Mouse (Mus musculus) heart, embryonic 15.5 days (tissue): ENCODE measurements around the gene Cchcr1. TPM values are rescaled to one million over a fixed set of nuclear protein-coding genes. Genes with fewer than 3 reads are reported as not detected.
"Not testable (repeated sequence)": the region's sequence is repeated elsewhere in the genome, so short reads cannot be mapped to it uniquely, and the experiment has no call there.

Experiments
- ATAC-seq: fragments of 200-750 bp; cut with Nextera tagmentation; replicated peaks from 2 replicates; pipeline ENCODE4 v1.8.0; 2017; ENCODE audit warnings: low read depth, moderate TSS enrichment; ENCODE audit not compliant: insufficient number of reproducible peaks, insufficient read depth, low FRiP score
- H3K27ac ChIP-seq: fragments of 300-500 bp; sonication (generic); 2 replicates; pipeline ENCODE4 v1.5.1; 2015; ENCODE audit warnings: mild to moderate bottlenecking, inconsistent platforms
- H3K27me3 ChIP-seq: fragments of 300-500 bp; sonication (generic); 2 replicates; pipeline ENCODE4 v1.6.1; 2015; ENCODE audit warnings: inconsistent platforms
- H3K36me3 ChIP-seq: fragments of 300-500 bp; sonication (generic); 2 replicates; pipeline ENCODE4 v1.6.1; 2015; ENCODE audit warnings: mild to moderate bottlenecking, inconsistent platforms
- H3K4me1 ChIP-seq: fragments of 300-500 bp; sonication (generic); replicated peaks from 2 replicates; pipeline ENCODE4 v1.6.1; 2015; ENCODE audit warnings: inconsistent platforms
- H3K4me2 ChIP-seq: fragments of 300-500 bp; sonication (generic); 2 replicates; pipeline ENCODE4 v1.6.1; 2015; ENCODE audit warnings: inconsistent platforms, mild to moderate bottlenecking, moderate library complexity
- H3K4me3 ChIP-seq: fragments of 300-500 bp; sonication (generic); 2 replicates; pipeline ENCODE4 v1.5.1; 2015; ENCODE audit warnings: mild to moderate bottlenecking, inconsistent platforms
- H3K9ac ChIP-seq: fragments of 300-500 bp; sonication (generic); 2 replicates; pipeline ENCODE4 v1.6.1; 2015; ENCODE audit warnings: mild to moderate bottlenecking, inconsistent platforms
- H3K9me3 ChIP-seq: fragments of 300-500 bp; sonication (generic); replicated peaks from 2 replicates; pipeline ENCODE4 v1.6.1; 2016; ENCODE audit warnings: inconsistent platforms
- WGBS: fragments of 180-500 bp; shearing (Covaris S2); methylation state at CpG from one replicate; pipeline ENCODE4 v1.1.7; 2015; ENCODE audit warnings: mixed read lengths; 5-methylcytosine and 5-hydroxymethylcytosine counted together
- polyA plus RNA-seq: library from polyadenylated mRNA; unstranded; fragments of >200 nt; fragmentation: Nextera tagmentation; extraction: Ambion mirVana; gene quantifications from 2 replicates; pipeline ENCODE4 v1.2.1, GENCODE M21; 2015

The Cchcr1 gene
- polyA plus RNA-seq, 1 experiment from 2014 or later = 12.8 TPM

- Histone ChIP-seq H3K36me3 (no peaks in the 10 kb centered on the region), H3K9ac (no peak overlapping the region), H3K4me3 (no peak overlapping the region), H3K9me3 (no peaks in the 10 kb centered on the region), H3K4me2 (no peak overlapping the region), H3K27ac (no peak overlapping the region), H3K27me3 (peaks cover 49% of the 10 kb centered on the region), H3K4me1 (no peaks in the 10 kb centered on the region)
- no peak for ATAC-seq
- WGBS = 29% methylated on average over 5 of the region's 5 CpGs
Observed at GRCm38 (mm10) chr17:35503849-35504248, 13.1 kb upstream of the Cchcr1 start.

GRCm38 (mm10) chr17:35504628-35505481 is 12.0 kb upstream of the Cchcr1 start:
- no peak overlapping the region for H3K4me2 ChIP-seq
- 26% methylated on average over 8 of the region's 8 CpGs for WGBS
- no peaks in the 10 kb centered on the region for H3K9me3 ChIP-seq
- H3K9ac ChIP-seq = no peak overlapping the region
- no peak overlapping the region for H3K27ac ChIP-seq
- no peaks in the 10 kb centered on the region for H3K36me3 ChIP-seq
- H3K4me3 ChIP-seq = no peak overlapping the region
- peaks cover 58% of the 10 kb centered on the region for H3K27me3 ChIP-seq
- ATAC-seq = no peak
- no peaks in the 10 kb centered on the region; the same call in 1 of the 2 replicates for H3K4me1 ChIP-seq

- Histone ChIP-seq H3K4me2 (no peak within 1 kb of the TSS), H3K9me3 (no peaks in the 10 kb centered on the region), H3K4me1 (no peaks in the 10 kb centered on the region; the same call in 1 of the 2 replicates), H3K27me3 (peaks cover 58% of the 10 kb centered on the region), H3K27ac (no peak within 1 kb of the TSS), H3K4me3 (no peak within 1 kb of the TSS), H3K9ac (no peak within 1 kb of the TSS), H3K36me3 (no peaks in the 10 kb centered on the region)
- WGBS = 42% methylated on average over 13 of the region's 13 CpGs
- 0 out of 2 replicates have a peak, but pooled peaks have one; percentile 17 for ATAC-seq
Observed at GRCm38 (mm10) chr17:35505776-35506175, 11.1 kb upstream of the Cchcr1 start, which contains the start of gene Pou5f1. TSS of gene Pou5f1 (plus strand) at chr17:35506018.

GRCm38 (mm10) chr17:35506881-35507280 is 10.0 kb upstream of the Cchcr1 start:
- Histone ChIP-seq H3K27me3 (peaks cover 55% of the 10 kb centered on the region), H3K4me2 (no peak overlapping the region)

GRCm38 (mm10) chr17:35507556-35508260 is 9.2 kb upstream of the Cchcr1 start:
- Histone ChIP-seq H3K27me3 (peaks cover 53% of the 10 kb centered on the region), H3K27ac (no peak overlapping the region), H3K4me3 (no peak overlapping the region), H3K9me3 (no peaks in the 10 kb centered on the region), H3K4me2 (no peak overlapping the region), H3K9ac (no peak overlapping the region), H3K36me3 (no peaks in the 10 kb centered on the region), H3K4me1 (no peaks in the 10 kb centered on the region; the same call in 1 of the 2 replicates)
- ATAC-seq = no peak
- 27% methylated on average over 13 of the region's 13 CpGs for WGBS

More at GRCm38 (mm10) chr17:35506881-35507280, 10.0 kb upstream of the Cchcr1 start:
- Histone ChIP-seq H3K4me1 (no peaks in the 10 kb centered on the region; the same call in 1 of the 2 replicates), H3K9me3 (no peaks in the 10 kb centered on the region), H3K27ac (no peak overlapping the region), H3K9ac (no peak overlapping the region), H3K4me3 (no peak overlapping the region), H3K36me3 (no peaks in the 10 kb centered on the region)
- 19% methylated on average over 10 of the region's 10 CpGs for WGBS
- no peak for ATAC-seq

GRCm38 (mm10) chr17:35508279-35508678 is 8.6 kb upstream of the Cchcr1 start:
- WGBS = 52% methylated on average over 5 of the region's 5 CpGs

GRCm38 (mm10) chr17:35509284-35509683 is 7.6 kb upstream of the Cchcr1 start:
- 13% methylated on average over 8 of the region's 8 CpGs for WGBS
- peaks cover 3% of the 10 kb centered on the region for H3K4me1 ChIP-seq
- no peak overlapping the region for H3K27ac ChIP-seq

More at GRCm38 (mm10) chr17:35508279-35508678, 8.6 kb upstream of the Cchcr1 start:
- not testable (repeated sequence) for H3K9ac ChIP-seq, H3K4me2 ChIP-seq, ATAC-seq, H3K9me3 ChIP-seq, H3K4me1 ChIP-seq, H3K27ac ChIP-seq, H3K4me3 ChIP-seq, H3K36me3 ChIP-seq
- peaks cover 51% of the 10 kb centered on the region for H3K27me3 ChIP-seq

GRCm38 (mm10) chr17:35512916-35513626 is 3.8 kb upstream of the Cchcr1 start:
- H3K4me2 ChIP-seq = no peak overlapping the region
- no peak overlapping the region for H3K27ac ChIP-seq
- 83% methylated on average over 7 of the region's 7 CpGs for WGBS
- H3K36me3 ChIP-seq = no peaks in the 10 kb centered on the region
- no peak overlapping the region for H3K4me3 ChIP-seq
- H3K9ac ChIP-seq = no peak overlapping the region
- no peak for ATAC-seq
- peaks cover 14% of the 10 kb centered on the region for H3K27me3 ChIP-seq
- peaks cover 29% of the 10 kb centered on the region for H3K4me1 ChIP-seq
- no peaks in the 10 kb centered on the region for H3K9me3 ChIP-seq

More at GRCm38 (mm10) chr17:35509284-35509683, 7.6 kb upstream of the Cchcr1 start:
- no peaks in the 10 kb centered on the region for H3K9me3 ChIP-seq
- H3K4me2 ChIP-seq = no peak overlapping the region
- H3K36me3 ChIP-seq = no peaks in the 10 kb centered on the region
- peaks cover 49% of the 10 kb centered on the region for H3K27me3 ChIP-seq
- no peak overlapping the region for H3K9ac ChIP-seq
- no peak overlapping the region for H3K4me3 ChIP-seq
- no peak for ATAC-seq

- WGBS = 22% methylated on average over 2 of the region's 2 CpGs
Observed at GRCm38 (mm10) chr17:35513886-35514285, 3.0 kb upstream of the Cchcr1 start.

GRCm38 (mm10) chr17:35514756-35515155 is 2.1 kb upstream of the Cchcr1 start:
- H3K4me2 ChIP-seq = peak overlapping the region; percentile 78
- H3K27me3 ChIP-seq = 0 out of 2 replicates have a peak, but pooled peaks cover under 1% of the 10 kb centered on the region
- H3K36me3 ChIP-seq = no peaks in the 10 kb centered on the region
- H3K9ac ChIP-seq = peak overlapping the region; percentile 68
- H3K4me3 ChIP-seq = peak overlapping the region; percentile 81
- H3K27ac ChIP-seq = no peak overlapping the region
- H3K9me3 ChIP-seq = no peaks in the 10 kb centered on the region
- WGBS = 61% methylated on average over 6 of the region's 6 CpGs
- ATAC-seq = no peak
- peaks cover 34% of the 10 kb centered on the region for H3K4me1 ChIP-seq

More at GRCm38 (mm10) chr17:35513886-35514285, 3.0 kb upstream of the Cchcr1 start:
- Histone ChIP-seq H3K27me3 (peaks cover 9% of the 10 kb centered on the region; the same call in 1 of the 2 replicates), H3K4me3 (peak overlapping the region; percentile 81; the same call in 1 of the 2 replicates), H3K4me1 (peaks cover 34% of the 10 kb centered on the region), H3K9me3 (no peaks in the 10 kb centered on the region), H3K36me3 (no peaks in the 10 kb centered on the region), H3K9ac (no peak overlapping the region), H3K27ac (no peak overlapping the region), H3K4me2 (peak overlapping the region; percentile 78)
- ATAC-seq = no peak
